Mouse (Mus musculus) urinary bladder, postnatal 36 days (tissue): ENCODE results near the gene Vasp.

ENCODE experiments used
- DNase-seq, 2 experiments: peaks; one replicate each; pipeline ENCODE4 v3.0.0; 2022; ENCODE audit warnings: low spot score in 2 of 2, mixed read lengths in 1 of 2

Gene Vasp

GRCm38 (mm10) chr7:19271238-19272172 lies at the start of gene Vasp:
Vasp (minus strand) TSS chr7:19271817.
- DNase-seq: peak; percentile 86 to 88

- DNase-seq: no peak
Observed at GRCm38 (mm10) chr7:19320637-19321036, 49.0 kb upstream of the Vasp start.

- peak; percentile 93 to 96 for DNase-seq
Observed at GRCm38 (mm10) chr7:19319906-19320305, 48.3 kb upstream of the Vasp start.

- no peak for DNase-seq
Observed at GRCm38 (mm10) chr7:19319458-19319857, 47.8 kb upstream of the Vasp start.

GRCm38 (mm10) chr7:19318676-19319075 lies 47.1 kb upstream of the Vasp start:
- DNase-seq: no peak

- DNase-seq: no peak
Observed at GRCm38 (mm10) chr7:19318201-19318600, 46.6 kb upstream of the Vasp start.

GRCm38 (mm10) chr7:19316451-19317161 lies 45.0 kb upstream of the Vasp start:
- DNase-seq: peak in 1 of 2 experiments; percentile 53

GRCm38 (mm10) chr7:19314033-19314432 lies 42.4 kb upstream of the Vasp start:
- no peak for DNase-seq

- DNase-seq: no peak
Observed at GRCm38 (mm10) chr7:19311991-19312390, 40.4 kb upstream of the Vasp start.

GRCm38 (mm10) chr7:19309884-19310641 lies 38.4 kb upstream of the Vasp start, which contains the start of gene Fosb:
Fosb (minus strand) TSS chr7:19310051.
- DNase-seq: peak; percentile 91 to 93

- DNase-seq: no peak
Observed at GRCm38 (mm10) chr7:19309278-19309883, 37.8 kb upstream of the Vasp start.

- peak; percentile 95 to 97 for DNase-seq
Observed at GRCm38 (mm10) chr7:19308454-19309277, 37.0 kb upstream of the Vasp start.

GRCm38 (mm10) chr7:19307739-19308453 lies 36.3 kb upstream of the Vasp start:
- DNase-seq: peak in 1 of 2 experiments; percentile 75

GRCm38 (mm10) chr7:19306819-19307738 lies 35.5 kb upstream of the Vasp start:
- DNase-seq: no peak

GRCm38 (mm10) chr7:19305796-19306765 lies 34.5 kb upstream of the Vasp start:
- DNase-seq: no peak

- DNase-seq: no peak
Observed at GRCm38 (mm10) chr7:19305413-19305735, 33.8 kb upstream of the Vasp start.

GRCm38 (mm10) chr7:19304501-19305412 lies 33.1 kb upstream of the Vasp start:
- DNase-seq: no peak
